Mouse (Mus musculus) midbrain, embryonic 14.5 days (tissue): ENCODE results near the gene Jmjd6. TPM values are rescaled to one million over a fixed set of nuclear protein-coding genes. Genes with fewer than 3 reads are reported as not detected.

Experiments
- ATAC-seq: fragments of 200-750 bp; cut with Nextera tagmentation; 2 replicates; pipeline ENCODE4 v1.8.0; 2017; ENCODE audit warnings: moderate number of reproducible peaks, moderate library complexity; ENCODE audit not compliant: low FRiP score, low TSS enrichment
- DNase-seq: peaks from one replicate; pipeline ENCODE4 v3.0.0-alpha.2; 2015
- H3K27ac ChIP-seq: fragments of 300-500 bp; sonication (generic); replicated peaks from 2 replicates; pipeline ENCODE4 v1.5.1; 2014; ENCODE audit warnings: mild to moderate bottlenecking, low read depth, low read length, moderate library complexity
- H3K27me3 ChIP-seq: fragments of 300-500 bp; sonication (generic); 2 replicates; pipeline ENCODE4 v1.6.1; 2014; ENCODE audit warnings: low read length, control low read depth, mixed read lengths; ENCODE audit not compliant: control insufficient read depth, insufficient read depth
- H3K36me3 ChIP-seq: fragments of 300-500 bp; sonication (generic); 2 replicates; pipeline ENCODE4 v1.6.1; 2014; ENCODE audit warnings: low read length, control low read depth; ENCODE audit not compliant: control insufficient read depth, insufficient read depth
- H3K4me1 ChIP-seq: fragments of 300-500 bp; sonication (generic); 2 replicates; pipeline ENCODE4 v1.6.1; 2014; ENCODE audit warnings: mild to moderate bottlenecking, antibody characterized with exemption, low read length, control low read depth; ENCODE audit not compliant: control insufficient read depth, insufficient read depth
- H3K4me2 ChIP-seq: fragments of 300-500 bp; sonication (generic); 2 replicates; pipeline ENCODE4 v1.6.1; 2014; ENCODE audit warnings: mild to moderate bottlenecking, low read length, moderate library complexity
- H3K4me3 ChIP-seq: fragments of 300-500 bp; sonication (generic); replicated peaks from 2 replicates; pipeline ENCODE4 v1.5.1; 2014; ENCODE audit warnings: low read depth, low read length
- H3K9ac ChIP-seq: fragments of 300-500 bp; sonication (generic); replicated peaks from 2 replicates; pipeline ENCODE4 v1.6.1; 2014; ENCODE audit warnings: mild to moderate bottlenecking, low read length, moderate library complexity
- H3K9me3 ChIP-seq: fragments of 300-500 bp; sonication (generic); 2 replicates; pipeline ENCODE4 v1.6.1; 2016; ENCODE audit warnings: low read length, control low read depth, mixed read lengths; ENCODE audit not compliant: control insufficient read depth
- WGBS: fragments of 180-500 bp; shearing (Covaris S2); extraction: QIAGEN DNeasy Blood & Tissue Kit; methylation state at CpG from one replicate; pipeline ENCODE4 v1.1.7; 2014; 5-methylcytosine and 5-hydroxymethylcytosine counted together
- polyA plus RNA-seq: library from polyadenylated mRNA; unstranded; fragments of >200 nt; fragmentation: Nextera tagmentation; extraction: Ambion mirVana; gene quantifications from 2 replicates; pipeline ENCODE4 v1.2.1, GENCODE M21; 2014

Jmjd6 gene
- 70.8 and 81.4 TPM in 2 replicates for polyA plus RNA-seq

GRCm38 (mm10) chr11:116843261-116844233, at the start of gene Jmjd6, which contains the start of gene Mettl23:
Gene Jmjd6, minus strand, starts transcription at chr11:116843449.
Gene Mettl23, plus strand, starts transcription at chr11:116843278.
- Histone ChIP-seq H3K4me1 (peaks cover 34% of the 10 kb centered on the region), H3K36me3 (peaks cover 49% of the 10 kb centered on the region), H3K27me3 (no peaks in the 10 kb centered on the region), H3K27ac (peak within 1 kb of the TSS; percentile 98), H3K4me3 (peak within 1 kb of the TSS; percentile 71), H3K9me3 (no peaks in the 10 kb centered on the region), H3K9ac (peak within 1 kb of the TSS; percentile 85), H3K4me2 (peak within 1 kb of the TSS; percentile 89)
- under 1% methylated on average over 72 of the region's 72 CpGs for WGBS
- ATAC-seq (peak; percentile 95), DNase-seq (peak; percentile 97)

DNA sequence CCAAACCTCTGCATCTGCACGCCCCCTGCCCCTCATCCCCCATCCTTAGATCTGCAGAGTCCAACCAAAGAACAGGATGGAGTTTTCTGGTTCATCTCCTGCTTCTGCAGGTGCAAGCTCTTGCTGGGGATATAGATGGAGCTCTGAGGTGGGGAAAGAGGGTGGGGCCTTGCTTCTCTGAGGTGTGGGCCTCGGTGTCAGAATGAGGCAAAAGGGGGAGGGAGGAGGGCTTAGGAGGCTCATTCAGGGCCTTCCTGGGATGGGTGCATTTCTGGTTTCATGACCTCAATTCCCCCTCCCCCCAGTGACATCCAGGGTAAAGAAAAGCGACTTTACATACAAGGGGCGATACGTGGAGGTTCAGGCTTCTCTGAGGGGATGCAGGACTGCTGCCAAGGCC, 43.9 kb upstream of the Jmjd6 start:
- ATAC-seq (no peak), DNase-seq (no peak)
- Histone ChIP-seq H3K36me3 (no peaks in the 10 kb centered on the region), H3K27me3 (no peaks in the 10 kb centered on the region), H3K9me3 (no peaks in the 10 kb centered on the region), H3K4me3 (no peak overlapping the region), H3K4me2 (no peak overlapping the region), H3K4me1 (no peaks in the 10 kb centered on the region), H3K27ac (no peak overlapping the region), H3K9ac (no peak overlapping the region)
- WGBS = 59% methylated on average over 5 of the region's 5 CpGs

- Histone ChIP-seq H3K36me3 (no peaks in the 10 kb centered on the region), H3K4me3 (peak overlapping the region; percentile 16; the same call in 1 of the 2 replicates), H3K9me3 (no peaks in the 10 kb centered on the region), H3K27ac (no peak overlapping the region), H3K4me2 (peak overlapping the region; percentile 46), H3K27me3 (no peaks in the 10 kb centered on the region), H3K9ac (0 out of 2 replicates have a peak overlapping the region, but pooled peaks have one; percentile 20), H3K4me1 (no peaks in the 10 kb centered on the region)
- ATAC-seq (no peak; the same call in 1 of the 2 replicates), DNase-seq (peak; percentile 96)
- WGBS = 4% methylated on average over 28 of the region's 28 CpGs
These were observed 42.3 kb upstream of the Jmjd6 start for GRCm38 (mm10) chr11:116885275-116886151.

- WGBS = 88% methylated on average over 6 of the region's 6 CpGs
- H3K9ac ChIP-seq = no peak overlapping the region
- H3K4me1 ChIP-seq = no peaks in the 10 kb centered on the region
- H3K9me3 ChIP-seq = no peaks in the 10 kb centered on the region
- H3K27me3 ChIP-seq = no peaks in the 10 kb centered on the region
- no peak for DNase-seq
- H3K36me3 ChIP-seq = no peaks in the 10 kb centered on the region
- ATAC-seq = no peak
- H3K4me2 ChIP-seq = no peak overlapping the region
- H3K27ac ChIP-seq = no peak overlapping the region
- no peak overlapping the region for H3K4me3 ChIP-seq
These were observed 40.8 kb upstream of the Jmjd6 start for GRCm38 (mm10) chr11:116884061-116884460.

GRCm38 (mm10) chr11:116882446-116882845, 39.2 kb upstream of the Jmjd6 start:
- H3K36me3 ChIP-seq = no peaks in the 10 kb centered on the region
- no peaks in the 10 kb centered on the region for H3K27me3 ChIP-seq
- ATAC-seq = no peak
- H3K4me3 ChIP-seq = no peak overlapping the region
- no peaks in the 10 kb centered on the region for H3K4me1 ChIP-seq
- DNase-seq = no peak
- no peak overlapping the region for H3K4me2 ChIP-seq
- 89% methylated on average over 10 of the region's 10 CpGs for WGBS
- H3K9ac ChIP-seq = no peak overlapping the region
- H3K27ac ChIP-seq = no peak overlapping the region
- no peaks in the 10 kb centered on the region for H3K9me3 ChIP-seq

- Histone ChIP-seq H3K9ac (no peak overlapping the region), H3K4me2 (no peak overlapping the region)
- 45% methylated on average over 5 of the region's 5 CpGs for WGBS
These were observed 38.2 kb upstream of the Jmjd6 start for GRCm38 (mm10) chr11:116881440-116881839.

GRCm38 (mm10) chr11:116880839-116881238, 37.6 kb upstream of the Jmjd6 start:
- Histone ChIP-seq H3K36me3 (no peaks in the 10 kb centered on the region), H3K27ac (no peak overlapping the region), H3K9ac (no peak overlapping the region), H3K4me3 (no peak overlapping the region), H3K9me3 (no peaks in the 10 kb centered on the region), H3K4me1 (no peaks in the 10 kb centered on the region), H3K27me3 (no peaks in the 10 kb centered on the region), H3K4me2 (no peak overlapping the region)
- 69% methylated on average over 7 of the region's 7 CpGs for WGBS
- DNase-seq (no peak), ATAC-seq (no peak)

More at GRCm38 (mm10) chr11:116881440-116881839, 38.2 kb upstream of the Jmjd6 start:
- H3K4me1 ChIP-seq = no peaks in the 10 kb centered on the region
- no peak overlapping the region for H3K4me3 ChIP-seq
- no peaks in the 10 kb centered on the region for H3K27me3 ChIP-seq
- no peak overlapping the region for H3K27ac ChIP-seq
- no peaks in the 10 kb centered on the region for H3K36me3 ChIP-seq
- ATAC-seq = no peak
- no peak for DNase-seq
- no peaks in the 10 kb centered on the region for H3K9me3 ChIP-seq

- H3K9me3 ChIP-seq = no peaks in the 10 kb centered on the region
- no peak overlapping the region for H3K4me2 ChIP-seq
- DNase-seq = no peak
- no peak for ATAC-seq
- no peaks in the 10 kb centered on the region for H3K4me1 ChIP-seq
- H3K27me3 ChIP-seq = no peaks in the 10 kb centered on the region
- H3K9ac ChIP-seq = no peak overlapping the region
- peaks cover 17% of the 10 kb centered on the region for H3K36me3 ChIP-seq
- H3K27ac ChIP-seq = no peak overlapping the region
- no peak overlapping the region for H3K4me3 ChIP-seq
- 92% methylated on average over 8 of the region's 8 CpGs for WGBS
These were observed 35.2 kb upstream of the Jmjd6 start for GRCm38 (mm10) chr11:116878454-116878853.
